Mouse (Mus musculus) limb, embryonic 14.5 days (tissue): ENCODE results near the gene Trappc2l. TPM values are rescaled to one million over a fixed set of nuclear protein-coding genes. Genes with fewer than 3 reads are reported as not detected.

Experiments
- ATAC-seq: fragments of 200-750 bp; cut with Nextera tagmentation; 2 replicates; pipeline ENCODE4 v1.8.0; 2017; ENCODE audit warnings: low read depth, moderate number of reproducible peaks, moderate TSS enrichment; ENCODE audit not compliant: low FRiP score
- DNase-seq: peaks from one replicate; pipeline ENCODE4 v3.0.0-alpha.2; 2015; ENCODE audit warnings: low spot score
- H3K27ac ChIP-seq: fragments of 300-500 bp; sonication (generic); replicated peaks from 2 replicates; pipeline ENCODE4 v1.5.1; 2014; ENCODE audit warnings: low read depth, mild to moderate bottlenecking, low read length, moderate library complexity, mixed read lengths
- H3K27me3 ChIP-seq: fragments of 300-500 bp; sonication (generic); 2 replicates; pipeline ENCODE4 v1.6.1; 2014; ENCODE audit warnings: low read length, mixed read lengths; ENCODE audit not compliant: control insufficient read depth, insufficient read depth
- H3K36me3 ChIP-seq: fragments of 300-500 bp; sonication (generic); 2 replicates; pipeline ENCODE4 v1.6.1; 2014; ENCODE audit warnings: mild to moderate bottlenecking, low read length, moderate library complexity, mixed read lengths; ENCODE audit not compliant: control insufficient read depth, insufficient read depth
- H3K4me1 ChIP-seq: fragments of 300-500 bp; sonication (generic); 2 replicates; pipeline ENCODE4 v1.6.1; 2014; ENCODE audit warnings: antibody characterized with exemption, low read length, mixed read lengths; ENCODE audit not compliant: control insufficient read depth, insufficient read depth
- H3K4me2 ChIP-seq: fragments of 300-500 bp; sonication (generic); replicated peaks from 2 replicates; pipeline ENCODE4 v1.6.1; 2014; ENCODE audit warnings: low read depth, mild to moderate bottlenecking, low read length, moderate library complexity; ENCODE audit not compliant: severe bottlenecking
- H3K4me3 ChIP-seq: fragments of 300-500 bp; sonication (generic); replicated peaks from 2 replicates; pipeline ENCODE4 v1.5.1; 2014; ENCODE audit warnings: low read length
- H3K9ac ChIP-seq: fragments of 300-500 bp; sonication (generic); 2 replicates; pipeline ENCODE4 v1.6.1; 2014; ENCODE audit warnings: mild to moderate bottlenecking, low read depth, low read length, moderate library complexity; ENCODE audit not compliant: severe bottlenecking
- H3K9me3 ChIP-seq: fragments of 300-500 bp; sonication (generic); 2 replicates; pipeline ENCODE4 v1.6.1; 2016; ENCODE audit warnings: low read length; ENCODE audit not compliant: control insufficient read depth
- POLR2A ChIP-seq: fragments of 200-500 bp; IDR thresholded peaks from 2 replicates; pipeline ENCODE4 v1.8.0; 2012; ENCODE audit warnings: inconsistent platforms, mild to moderate bottlenecking, moderate library complexity, borderline replicate concordance; ENCODE audit not compliant: insufficient read depth, insufficient read length; ENCODE audit errors: extremely low read depth
- WGBS: fragments of 180-500 bp; shearing (Covaris S2); extraction: QIAGEN DNeasy Blood & Tissue Kit; methylation state at CpG from one replicate; pipeline ENCODE4 v1.1.7; 2014; 5-methylcytosine and 5-hydroxymethylcytosine counted together
- polyA plus RNA-seq, 2 experiments: library from polyadenylated mRNA; depleted of rRNA in 1 of 2; stranded (reverse) in 1 of 2; unstranded in 1 of 2; fragments of >200 nt; fragmentation: Nextera tagmentation in 1 of 2; extraction: Ambion mirVana in 1 of 2; gene quantifications; 2 replicates each; pipeline versions ENCODE4 v1.2.1 to v1.2.3; 2012 to 2014

Gene Trappc2l
- polyA plus RNA-seq, 2 experiments: 70.2 to 129 TPM

- peak overlapping the region; percentile 27; the same call in 1 of the 2 replicates for H3K4me2 ChIP-seq
- DNase-seq (peak; percentile 84), ATAC-seq (peak; percentile 72)
- no peaks in the 10 kb centered on the region for H3K27me3 ChIP-seq
- H3K9ac ChIP-seq: no peak overlapping the region
- no peaks in the 10 kb centered on the region for H3K9me3 ChIP-seq
- TF ChIP-seq POLR2A: no peak
- 18% methylated on average over 10 of the region's 10 CpGs for WGBS
- H3K4me1 ChIP-seq: peaks cover 52% of the 10 kb centered on the region
- no peaks in the 10 kb centered on the region for H3K36me3 ChIP-seq
- H3K4me3 ChIP-seq: no peak overlapping the region
- peak overlapping the region; percentile 70 for H3K27ac ChIP-seq
Measured at GRCm38 (mm10) chr8:122658149-122658806, 46.8 kb downstream of the Trappc2l start.

- H3K4me1 ChIP-seq: peaks cover 50% of the 10 kb centered on the region
- no peak overlapping the region for H3K4me3 ChIP-seq
- peak overlapping the region; percentile 27 for H3K4me2 ChIP-seq
- DNase-seq (peak; percentile 56), ATAC-seq (peak; percentile 48)
- 13% methylated on average over 9 of the region's 9 CpGs for WGBS
- no peaks in the 10 kb centered on the region for H3K36me3 ChIP-seq
- H3K27me3 ChIP-seq: no peaks in the 10 kb centered on the region
- no peaks in the 10 kb centered on the region for H3K9me3 ChIP-seq
- no peak for TF ChIP-seq POLR2A
- H3K9ac ChIP-seq: no peak overlapping the region
- peak overlapping the region; percentile 70 for H3K27ac ChIP-seq
Measured at GRCm38 (mm10) chr8:122658807-122659160, 47.3 kb downstream of the Trappc2l start.

GRCm38 (mm10) chr8:122660022-122660421, 48.6 kb downstream of the Trappc2l start:
- no peak for TF ChIP-seq POLR2A
- ATAC-seq (no peak), DNase-seq (no peak)
- H3K4me2 ChIP-seq: 0 out of 2 replicates have a peak overlapping the region, but pooled peaks have one; percentile 2
- H3K4me1 ChIP-seq: peaks cover 62% of the 10 kb centered on the region
- H3K36me3 ChIP-seq: no peaks in the 10 kb centered on the region
- H3K9ac ChIP-seq: no peak overlapping the region
- no peak overlapping the region for H3K27ac ChIP-seq
- 76% methylated on average over 2 of the region's 2 CpGs for WGBS
- H3K9me3 ChIP-seq: no peaks in the 10 kb centered on the region
- H3K27me3 ChIP-seq: no peaks in the 10 kb centered on the region
- no peak overlapping the region for H3K4me3 ChIP-seq

- peak overlapping the region; percentile 50 for H3K27ac ChIP-seq
- no peak overlapping the region for H3K4me3 ChIP-seq
- H3K9ac ChIP-seq: no peak overlapping the region
- H3K4me2 ChIP-seq: no peak overlapping the region
- no peaks in the 10 kb centered on the region for H3K36me3 ChIP-seq
- TF ChIP-seq POLR2A: no peak
- no peaks in the 10 kb centered on the region for H3K27me3 ChIP-seq
- peak; percentile 66 for ATAC-seq
- H3K4me1 ChIP-seq: peaks cover 73% of the 10 kb centered on the region
- DNase-seq: peak; percentile 88
- 2% methylated on average over 7 of the region's 7 CpGs for whole genome bisulfite sequencing
- H3K9me3 ChIP-seq: no peaks in the 10 kb centered on the region
Measured at GRCm38 (mm10) chr8:122661138-122661537, 49.7 kb downstream of the Trappc2l start.

- H3K27me3 ChIP-seq: no peaks in the 10 kb centered on the region
- H3K4me2 ChIP-seq: no peak overlapping the region
- H3K9me3 ChIP-seq: no peaks in the 10 kb centered on the region
- DNase-seq (no peak), ATAC-seq (no peak)
- no peak overlapping the region for H3K9ac ChIP-seq
- no peak overlapping the region for H3K27ac ChIP-seq
- no peak overlapping the region for H3K4me3 ChIP-seq
- TF ChIP-seq POLR2A: no peak
- WGBS: 62% methylated on average over 2 of the region's 2 CpGs
- peaks cover 80% of the 10 kb centered on the region for H3K4me1 ChIP-seq
- no peaks in the 10 kb centered on the region for H3K36me3 ChIP-seq
Measured at GRCm38 (mm10) chr8:122661894-122662293, 50.5 kb downstream of the Trappc2l start.
